Mouse (Mus musculus): Measurements from ENCODE around the gene Vstm5. TPM values are rescaled to one million over a fixed set of nuclear protein-coding genes. Genes with fewer than 3 reads are reported as not detected.
A peak's percentile ranks its signal among the peaks of the same experiment; 100 is the strongest.
"Not testable (repeated sequence)": the region's sequence is repeated elsewhere in the genome, so short reads cannot be mapped to it uniquely, and the experiment has no call there.

Gene Vstm5
- polyA plus RNA-seq, 1 experiment from 2014 or later = 6.9 TPM

DNA sequence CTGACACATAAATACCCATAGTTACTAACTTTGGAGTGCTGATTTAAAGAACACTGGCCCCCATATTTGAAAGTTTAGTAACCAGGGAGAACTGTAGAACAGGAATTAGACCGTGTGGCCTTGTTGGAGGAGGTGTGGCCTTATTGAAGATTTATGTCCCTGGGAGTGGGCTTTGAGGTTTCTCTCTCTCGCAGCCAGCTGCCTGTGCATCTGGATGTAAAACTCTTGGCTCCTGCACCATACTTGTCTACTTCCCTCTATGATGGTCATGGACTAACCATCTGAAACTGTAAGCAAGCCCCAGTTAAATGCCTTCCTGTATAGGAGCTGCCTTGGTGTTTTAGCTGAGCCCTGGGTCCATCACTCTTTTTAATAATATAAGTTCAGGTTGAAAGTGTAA is 59.6 kb downstream of the Vstm5 start:
- peaks cover 11% of the 10 kb centered on the region for H3K4me1 ChIP-seq
- WGBS = 7% methylated on average over 2 of the region's 2 CpGs
- H3K36me3 ChIP-seq = 0 out of 2 replicates have a peak, but pooled peaks cover 4% of the 10 kb centered on the region
- ATAC-seq (replicated peaks; ENCODE audit: low FRiP score) = no peak
- H3K4me2 ChIP-seq = no peak overlapping the region
- H3K9me3 ChIP-seq (replicated peaks) = no peaks in the 10 kb centered on the region
- no peak overlapping the region for H3K9ac ChIP-seq
- H3K27me3 ChIP-seq = no peaks in the 10 kb centered on the region
- H3K27ac ChIP-seq = no peak overlapping the region
- H3K4me3 ChIP-seq (replicated peaks) = no peak overlapping the region

DNA sequence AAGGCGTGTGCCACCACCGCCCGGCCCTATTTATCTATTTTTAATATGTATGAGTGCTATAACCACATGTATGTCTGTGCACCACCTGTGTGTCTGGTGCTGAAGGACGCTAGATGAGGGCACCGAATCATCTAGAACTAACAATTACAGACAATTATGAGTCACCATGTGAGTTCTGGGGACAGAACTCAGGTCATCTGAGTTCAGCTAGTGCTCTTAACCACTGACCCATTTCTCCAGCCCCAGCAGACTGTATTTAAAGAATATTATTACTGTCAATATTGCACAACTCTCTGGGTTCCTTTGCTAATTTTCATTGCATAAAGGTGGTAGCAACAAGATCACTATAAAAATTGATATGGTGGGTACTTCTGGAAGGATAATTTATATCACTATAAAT is 61.2 kb downstream of the Vstm5 start:
- H3K4me3 ChIP-seq (replicated peaks) = no peak overlapping the region
- 92% methylated on average over 5 of the region's 5 CpGs for WGBS
- no peak overlapping the region for H3K27ac ChIP-seq
- H3K9me3 ChIP-seq (replicated peaks) = no peaks in the 10 kb centered on the region
- ATAC-seq (replicated peaks; ENCODE audit: low FRiP score) = no peak
- H3K36me3 ChIP-seq = no peaks in the 10 kb centered on the region
- no peak overlapping the region for H3K4me2 ChIP-seq
- no peaks in the 10 kb centered on the region for H3K27me3 ChIP-seq
- H3K4me1 ChIP-seq = peaks cover 11% of the 10 kb centered on the region
- H3K9ac ChIP-seq = no peak overlapping the region

DNA sequence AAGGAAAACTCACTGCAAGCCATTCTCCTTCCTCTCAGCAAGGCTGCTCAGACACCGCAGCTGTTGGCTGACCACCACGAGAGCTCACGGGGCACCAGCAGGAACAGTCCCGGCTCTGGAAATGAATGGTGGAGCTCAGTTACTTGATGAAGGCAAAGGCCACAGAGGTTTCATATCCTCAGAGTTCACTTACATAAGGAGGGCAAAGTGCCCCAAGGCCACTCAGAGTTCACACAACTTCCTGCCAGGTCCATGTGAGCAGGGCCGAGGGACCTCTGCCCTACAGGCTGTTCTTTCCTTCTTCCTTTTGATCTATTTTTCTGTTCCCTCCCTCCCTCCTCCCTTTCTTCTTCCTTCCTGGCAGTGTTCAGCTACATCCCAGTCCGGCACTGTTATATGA is 62.6 kb downstream of the Vstm5 start:
- Histone ChIP-seq H3K9ac (no peak overlapping the region), H3K4me3 (replicated peaks) (no peak overlapping the region), H3K9me3 (replicated peaks) (no peaks in the 10 kb centered on the region), H3K27ac (peak overlapping the region; percentile 78), H3K27me3 (no peaks in the 10 kb centered on the region), H3K4me1 (peaks cover 16% of the 10 kb centered on the region), H3K36me3 (no peaks in the 10 kb centered on the region), H3K4me2 (peak overlapping the region; percentile 27)
- WGBS = 5% methylated on average over 6 of the region's 6 CpGs
- ATAC-seq (replicated peaks; ENCODE audit: low FRiP score) = peak; percentile 27; the same call in 1 of the 2 replicates

DNA sequence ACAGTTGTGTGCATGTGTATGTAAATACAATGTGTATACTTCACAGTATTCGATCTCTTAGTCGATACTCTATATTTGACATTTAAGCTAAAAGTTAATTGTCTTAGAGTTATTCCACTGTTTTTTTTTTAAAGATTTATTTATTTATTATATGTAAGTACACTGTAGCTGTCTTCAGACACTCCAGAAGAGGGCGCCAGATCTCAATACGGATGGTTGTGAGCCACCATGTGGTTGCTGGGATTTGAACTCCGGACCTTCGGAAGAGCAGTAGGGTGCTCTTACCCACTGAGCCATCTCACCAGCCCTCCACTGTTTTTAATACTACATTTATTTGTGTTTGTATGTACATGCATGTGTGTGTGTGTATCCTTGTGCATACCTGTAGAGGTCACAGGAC is 63.2 kb downstream of the Vstm5 start:
- not testable (repeated sequence) for H3K9me3 ChIP-seq (replicated peaks); ATAC-seq (replicated peaks; ENCODE audit: low FRiP score); H3K4me2 ChIP-seq; H3K27me3 ChIP-seq; H3K9ac ChIP-seq; H3K36me3 ChIP-seq; H3K4me3 ChIP-seq (replicated peaks)
- peaks cover 17% of the 10 kb centered on the region for H3K4me1 ChIP-seq
- 78% methylated on average over 6 of the region's 6 CpGs for WGBS
- peak overlapping the region; percentile 78; the same call in 1 of the 2 replicates for H3K27ac ChIP-seq

DNA sequence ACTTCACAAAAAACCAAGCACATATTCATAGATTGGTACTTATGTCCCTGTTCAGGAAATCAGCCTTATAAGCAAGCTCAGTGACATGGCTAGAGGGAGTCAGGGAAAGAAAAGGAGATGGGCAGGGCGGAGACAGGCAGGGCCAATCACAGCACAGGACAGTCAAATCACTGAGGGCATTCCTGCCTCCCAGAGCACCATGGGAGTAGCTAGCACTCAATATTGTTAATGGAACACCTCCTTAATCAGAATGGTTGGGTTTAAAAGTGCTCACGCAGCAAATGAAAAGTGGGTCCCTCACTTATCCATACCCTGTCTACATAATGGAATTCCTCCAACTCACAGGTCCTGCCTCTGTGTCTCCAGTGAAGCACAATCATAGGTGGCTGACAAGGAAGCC is 64.0 kb downstream of the Vstm5 start:
- Histone ChIP-seq H3K9ac (no peak overlapping the region), H3K36me3 (no peaks in the 10 kb centered on the region), H3K4me2 (no peak overlapping the region), H3K9me3 (replicated peaks) (no peaks in the 10 kb centered on the region), H3K4me3 (replicated peaks) (no peak overlapping the region), H3K27me3 (no peaks in the 10 kb centered on the region), H3K4me1 (peaks cover 26% of the 10 kb centered on the region), H3K27ac (no peak overlapping the region)
- 72% methylated on average over 2 of the region's 2 CpGs for WGBS
- no peak for ATAC-seq (replicated peaks; ENCODE audit: low FRiP score)

DNA sequence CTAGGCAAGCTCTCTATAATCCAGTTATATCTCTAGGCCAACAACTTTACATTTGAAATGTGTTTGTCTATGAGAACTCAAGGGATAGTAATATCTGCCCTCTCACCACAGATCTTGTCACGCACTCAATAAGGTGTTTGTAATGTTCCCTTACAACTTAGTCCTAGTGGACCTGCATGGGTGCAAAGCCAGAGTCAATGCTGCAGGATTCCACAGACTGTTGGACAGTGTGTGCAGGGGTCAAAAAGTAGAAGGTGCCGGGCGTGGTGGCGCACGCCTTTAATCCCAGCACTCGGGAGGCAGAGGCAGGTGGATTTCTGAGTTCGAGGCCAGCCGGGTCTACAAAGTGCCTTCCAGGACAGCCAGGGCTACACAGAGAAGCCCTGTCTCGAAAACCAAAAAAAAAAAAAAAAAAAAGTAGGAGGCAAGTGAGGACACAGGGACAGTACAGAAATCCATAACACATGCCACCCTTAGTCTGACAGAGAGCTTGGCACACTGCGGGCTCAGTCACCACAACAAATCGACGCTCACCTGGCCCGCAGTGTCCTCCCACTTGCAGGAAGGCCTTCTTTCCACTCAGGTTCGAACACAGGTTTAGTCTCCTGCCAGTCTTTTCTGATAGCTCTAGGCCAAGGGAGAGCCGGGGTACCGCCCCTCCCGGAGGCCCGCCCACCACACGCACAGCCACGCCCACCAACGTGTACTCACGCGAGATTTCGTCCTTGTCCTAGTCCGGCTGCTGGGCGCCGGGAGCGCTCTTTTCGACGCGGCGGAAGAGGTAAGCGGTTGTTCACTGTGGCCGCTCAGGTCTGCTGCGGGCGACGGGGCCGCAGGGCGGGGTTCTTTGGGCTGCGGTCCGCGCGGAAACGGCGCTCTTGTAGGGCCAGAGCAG is 66.9 kb downstream of the Vstm5 start, which contains the start of gene Taf1d:
Gene Taf1d, plus strand, starts transcription at position 712 of the 895 bp plus-strand sequence.
- peaks cover 42% of the 10 kb centered on the region for H3K4me1 ChIP-seq
- H3K9me3 ChIP-seq (replicated peaks) = no peaks in the 10 kb centered on the region
- H3K4me3 ChIP-seq (replicated peaks) = peak within 1 kb of the TSS; percentile 97
- peak within 1 kb of the TSS; percentile 95 for H3K27ac ChIP-seq
- peaks cover 27% of the 10 kb centered on the region for H3K36me3 ChIP-seq
- ATAC-seq (replicated peaks; ENCODE audit: low FRiP score) = peak; percentile 96
- H3K9ac ChIP-seq = peak within 1 kb of the TSS; percentile 99
- 12% methylated on average over 44 of the region's 45 CpGs for WGBS
- H3K27me3 ChIP-seq = no peaks in the 10 kb centered on the region
- peak within 1 kb of the TSS; percentile 63 for H3K4me2 ChIP-seq

DNA sequence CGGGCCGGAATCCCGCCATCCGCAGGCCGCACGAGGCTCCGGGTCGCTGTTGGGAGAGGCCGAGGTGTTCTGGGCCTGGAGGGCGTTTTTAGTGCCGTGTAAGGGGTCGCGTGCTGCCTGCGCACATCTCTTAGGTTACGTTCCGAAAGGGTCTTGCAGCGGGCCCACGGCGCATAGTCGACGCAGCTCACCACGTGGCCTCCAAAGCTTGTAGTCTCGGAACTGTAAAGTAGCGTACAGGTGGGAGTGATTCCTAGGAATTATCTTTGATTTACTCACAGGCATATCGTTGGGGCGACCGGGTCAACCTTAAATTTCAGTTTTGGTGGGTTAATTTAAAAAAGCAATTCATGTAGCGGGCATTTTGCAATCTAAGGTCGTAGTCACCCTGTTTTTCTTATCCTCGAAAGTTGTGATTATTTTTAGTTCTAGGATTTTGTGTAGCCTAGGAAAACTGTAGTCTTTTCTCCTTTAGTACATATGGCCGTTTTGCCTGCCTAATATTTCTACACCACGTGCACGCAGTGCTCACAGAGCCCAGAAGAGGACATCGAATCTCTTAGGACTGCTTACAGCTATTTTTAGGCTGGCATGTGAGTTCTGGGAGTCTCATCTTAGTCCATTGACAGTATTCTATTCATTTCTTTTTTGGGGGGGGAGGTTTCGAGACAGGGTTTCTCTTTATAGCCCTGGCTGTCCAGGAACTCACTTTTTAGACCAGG is 67.7 kb downstream of the Vstm5 start, which contains the start of gene 4931406C07Rik:
Gene 4931406C07Rik, minus strand, starts transcription at position 51 of the 722 bp plus-strand sequence.
- Histone ChIP-seq H3K4me1 (peaks cover 36% of the 10 kb centered on the region), H3K36me3 (peaks cover 33% of the 10 kb centered on the region), H3K4me2 (peak within 1 kb of the TSS; percentile 63), H3K4me3 (replicated peaks) (peak within 1 kb of the TSS; percentile 97), H3K9me3 (replicated peaks) (no peaks in the 10 kb centered on the region), H3K27me3 (no peaks in the 10 kb centered on the region), H3K9ac (peak within 1 kb of the TSS; percentile 99), H3K27ac (peak within 1 kb of the TSS; percentile 95)
- ATAC-seq (replicated peaks; ENCODE audit: low FRiP score) = peak; percentile 85
- WGBS = under 1% methylated on average over 35 of the region's 35 CpGs

DNA sequence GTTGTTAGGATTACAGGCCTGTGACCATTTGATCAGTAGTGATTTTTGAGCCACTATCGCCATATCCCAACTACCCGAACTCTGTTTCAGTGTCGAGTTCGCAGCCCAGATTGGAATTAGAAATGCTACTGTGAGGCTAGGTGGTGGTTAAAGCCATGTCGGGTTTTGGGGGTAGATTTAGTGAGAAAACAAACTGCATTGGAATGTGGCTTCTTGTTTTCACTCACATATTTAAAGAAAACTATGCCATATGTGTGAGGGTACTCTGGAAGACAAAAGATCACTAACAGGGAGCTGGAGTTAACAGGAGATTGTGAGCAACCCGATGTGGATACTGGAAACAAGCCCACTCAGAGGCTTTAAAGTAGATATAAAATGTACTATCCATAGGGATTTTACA is 68.4 kb downstream of the Vstm5 start:
- Histone ChIP-seq H3K27ac (0 out of 2 replicates have a peak overlapping the region, but pooled peaks have one; percentile 19), H3K4me2 (peak overlapping the region; percentile 63), H3K4me3 (replicated peaks) (peak overlapping the region; percentile 97), H3K9ac (peak overlapping the region; percentile 99), H3K27me3 (no peaks in the 10 kb centered on the region), H3K9me3 (replicated peaks) (no peaks in the 10 kb centered on the region), H3K4me1 (peaks cover 34% of the 10 kb centered on the region), H3K36me3 (peaks cover 40% of the 10 kb centered on the region)
- ATAC-seq (replicated peaks; ENCODE audit: low FRiP score) = no peak
- 6% methylated on average over 6 of the region's 6 CpGs for WGBS

DNA sequence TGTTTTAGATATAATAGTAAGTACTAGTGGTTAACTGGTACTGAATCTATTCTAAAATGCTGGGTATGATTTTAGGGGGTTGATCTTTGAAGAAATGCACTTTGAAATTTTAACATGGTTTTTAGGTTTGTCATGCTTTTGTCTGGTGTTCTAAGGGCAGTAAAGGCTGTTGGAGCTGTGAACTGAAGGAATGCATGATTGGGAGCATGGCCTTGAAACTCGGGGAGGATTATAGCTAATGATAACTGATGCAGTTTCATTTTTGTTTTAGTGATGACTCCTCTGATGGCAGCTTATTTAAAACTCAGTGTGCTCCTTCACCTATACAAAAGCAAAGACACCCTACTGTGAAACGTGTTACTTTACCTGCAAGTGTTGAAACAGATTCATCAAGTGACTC is 69.4 kb downstream of the Vstm5 start:
- H3K4me1 ChIP-seq = peaks cover 30% of the 10 kb centered on the region
- H3K9ac ChIP-seq = no peak overlapping the region
- no peaks in the 10 kb centered on the region for H3K27me3 ChIP-seq
- peak overlapping the region; percentile 23; the same call in 1 of the 2 replicates for H3K4me3 ChIP-seq (replicated peaks)
- ATAC-seq (replicated peaks; ENCODE audit: low FRiP score) = no peak
- peak overlapping the region; percentile 63 for H3K4me2 ChIP-seq
- H3K27ac ChIP-seq = no peak overlapping the region
- H3K9me3 ChIP-seq (replicated peaks) = no peaks in the 10 kb centered on the region
- H3K36me3 ChIP-seq = peaks cover 49% of the 10 kb centered on the region
- WGBS = 53% methylated on average over 2 of the region's 2 CpGs

Other genes starting within 250 kb of the Vstm5 start
- gene Panx1, start 193.6 kb upstream of the Vstm5 start, polyA plus RNA-seq (2015; fragmentation: Nextera tagmentation; extraction: Ambion mirVana) = 45.7 and 48.0 TPM in 2 replicates
- gene Hephl1, start 126.9 kb upstream of the Vstm5 start, polyA plus RNA-seq (2015; fragmentation: Nextera tagmentation; extraction: Ambion mirVana) = 0.05 TPM in 1 of 2 replicates, not detected in the other
- 35.4 and 39.2 TPM in 2 replicates for gene Med17, start 40.9 kb downstream of the Vstm5 start, polyA plus RNA-seq (2015; fragmentation: Nextera tagmentation; extraction: Ambion mirVana)
- 94.4 and 94.9 TPM in 2 replicates for gene Taf1d, start 67.2 kb downstream of the Vstm5 start, polyA plus RNA-seq (2015; fragmentation: Nextera tagmentation; extraction: Ambion mirVana)
- 18.2 and 20.7 TPM in 2 replicates for gene 4931406C07Rik, start 67.4 kb downstream of the Vstm5 start, polyA plus RNA-seq (2015; fragmentation: Nextera tagmentation; extraction: Ambion mirVana)
- gene Cep295, start 118.7 kb downstream of the Vstm5 start, polyA plus RNA-seq (2015; fragmentation: Nextera tagmentation; extraction: Ambion mirVana) = 16.8 and 18.2 TPM in 2 replicates